Mouse (Mus musculus) midbrain, postnatal 0 days (tissue): ENCODE results near the gene E2f6. TPM values are rescaled to one million over a fixed set of nuclear protein-coding genes. Genes with fewer than 3 reads are reported as not detected.

Experiments used
- ATAC-seq: fragments of 200-750 bp; cut with Nextera tagmentation; 2 replicates; pipeline ENCODE4 v1.8.0; 2017; ENCODE audit warnings: moderate number of reproducible peaks, mild to moderate bottlenecking, moderate TSS enrichment, moderate library complexity; ENCODE audit not compliant: low FRiP score
- DNase-seq: peaks from one replicate; pipeline ENCODE4 v3.0.0-alpha.2; 2015; ENCODE audit warnings: low spot score
- H3K27ac ChIP-seq: fragments of 300-500 bp; sonication (generic); 2 replicates; pipeline ENCODE4 v1.5.1; 2014; ENCODE audit warnings: low read depth, mild to moderate bottlenecking, low read length, mixed read lengths
- H3K27me3 ChIP-seq: fragments of 300-500 bp; sonication (generic); 2 replicates; pipeline ENCODE4 v1.6.1; 2014; ENCODE audit warnings: low read length, control low read depth, mixed read lengths; ENCODE audit not compliant: insufficient read depth
- H3K36me3 ChIP-seq: fragments of 300-500 bp; sonication (generic); 2 replicates; pipeline ENCODE4 v1.6.1; 2014; ENCODE audit warnings: low read length, control low read depth, mixed read lengths; ENCODE audit not compliant: insufficient read depth
- H3K4me1 ChIP-seq: fragments of 300-500 bp; sonication (generic); 2 replicates; pipeline ENCODE4 v1.6.1; 2014; ENCODE audit warnings: mild to moderate bottlenecking, control low read depth, antibody characterized with exemption, low read length, mixed read lengths; ENCODE audit not compliant: insufficient read depth
- H3K4me2 ChIP-seq: fragments of 300-500 bp; sonication (generic); 2 replicates; pipeline ENCODE4 v1.6.1; 2014; ENCODE audit warnings: low read depth, mild to moderate bottlenecking, low read length, mixed read lengths; ENCODE audit not compliant: poor library complexity, severe bottlenecking
- H3K4me3 ChIP-seq: fragments of 300-500 bp; sonication (generic); 2 replicates; pipeline ENCODE4 v1.5.1; 2014; ENCODE audit warnings: low read depth, mild to moderate bottlenecking, low read length, moderate library complexity
- H3K9ac ChIP-seq: fragments of 300-500 bp; sonication (generic); replicated peaks from 2 replicates; pipeline ENCODE4 v1.6.1; 2014; ENCODE audit warnings: mild to moderate bottlenecking, low read length, moderate library complexity, mixed read lengths; ENCODE audit not compliant: poor library complexity, severe bottlenecking
- H3K9me3 ChIP-seq: fragments of 300-500 bp; sonication (generic); 2 replicates; pipeline ENCODE4 v1.6.1; 2016; ENCODE audit warnings: low read length, control low read depth
- CTCF ChIP-seq: IDR thresholded peaks from 2 replicates; pipeline ENCODE4 v1.5.1; 2016; ENCODE audit warnings: antibody characterized with exemption, mild to moderate bottlenecking
- WGBS: fragments of 180-500 bp; shearing (Covaris S2); extraction: QIAGEN DNeasy Blood & Tissue Kit; methylation state at CpG from one replicate; pipeline ENCODE4 v1.1.7; 2014; 5-methylcytosine and 5-hydroxymethylcytosine counted together
- polyA plus RNA-seq: library from polyadenylated mRNA; unstranded; fragments of >200 nt; fragmentation: Nextera tagmentation; extraction: Ambion mirVana; gene quantifications from 2 replicates; pipeline ENCODE4 v1.2.1, GENCODE M21; 2015
- total RNA-seq: library from RNA; depleted of rRNA; stranded (reverse); fragments of >200 nt; gene quantifications from 2 replicates; pipeline ENCODE4 v1.2.3, GENCODE M21; 2014

The E2f6 gene
- total and polyA plus RNA-seq, 2 experiments from 2014 or later = 15.8 to 19.3 TPM

- H3K9ac ChIP-seq = no peak overlapping the region
- no peak overlapping the region for H3K4me3 ChIP-seq
- H3K4me1 ChIP-seq = no peaks in the 10 kb centered on the region
- 0 out of 2 replicates have a peak overlapping the region, but pooled peaks have one; percentile 6 for H3K27ac ChIP-seq
- no peaks in the 10 kb centered on the region for H3K9me3 ChIP-seq
- H3K4me2 ChIP-seq = no peak overlapping the region
- H3K36me3 ChIP-seq = no peaks in the 10 kb centered on the region
- TF ChIP-seq CTCF = no peak
- ATAC-seq = no peak
- DNase-seq = no peak
- WGBS = 55% methylated on average over 14 of the region's 14 CpGs
- H3K27me3 ChIP-seq = no peaks in the 10 kb centered on the region
Observed at GRCm38 (mm10) chr12:16844623-16845592, 34.1 kb downstream of the E2f6 start.

GRCm38 (mm10) chr12:16847204-16847792, 36.5 kb downstream of the E2f6 start:
- H3K27me3 ChIP-seq = no peaks in the 10 kb centered on the region
- no peaks in the 10 kb centered on the region for H3K36me3 ChIP-seq
- no peak overlapping the region for H3K9ac ChIP-seq
- H3K4me3 ChIP-seq = no peak overlapping the region
- no peak overlapping the region for H3K4me2 ChIP-seq
- ATAC-seq (no peak), DNase-seq (no peak)
- no peak for TF ChIP-seq CTCF
- no peaks in the 10 kb centered on the region for H3K4me1 ChIP-seq
- no peaks in the 10 kb centered on the region for H3K9me3 ChIP-seq
- no peak overlapping the region for H3K27ac ChIP-seq
- WGBS = 92% methylated on average over 4 of the region's 4 CpGs

- no peak overlapping the region for H3K4me2 ChIP-seq
- H3K9ac ChIP-seq = no peak overlapping the region
- no peaks in the 10 kb centered on the region for H3K27me3 ChIP-seq
- no peaks in the 10 kb centered on the region for H3K4me1 ChIP-seq
- H3K27ac ChIP-seq = no peak overlapping the region
- 87% methylated on average over 2 of the region's 2 CpGs for WGBS
- TF ChIP-seq CTCF = no peak
- H3K9me3 ChIP-seq = no peaks in the 10 kb centered on the region
- no peak for DNase-seq
- no peak for ATAC-seq
- H3K36me3 ChIP-seq = no peaks in the 10 kb centered on the region
- H3K4me3 ChIP-seq = no peak overlapping the region
Observed at GRCm38 (mm10) chr12:16848501-16848900, 37.7 kb downstream of the E2f6 start.

- Histone ChIP-seq H3K27me3 (no peaks in the 10 kb centered on the region), H3K9me3 (no peaks in the 10 kb centered on the region), H3K4me2 (no peak overlapping the region), H3K4me1 (no peaks in the 10 kb centered on the region), H3K36me3 (no peaks in the 10 kb centered on the region), H3K9ac (no peak overlapping the region), H3K4me3 (no peak overlapping the region), H3K27ac (no peak overlapping the region)
- no peak for TF ChIP-seq CTCF
- 72% methylated on average over 2 of the region's 2 CpGs for WGBS
- DNase-seq (no peak), ATAC-seq (no peak)
Observed at GRCm38 (mm10) chr12:16849821-16850220, 39.1 kb downstream of the E2f6 start.

- Histone ChIP-seq H3K36me3 (no peaks in the 10 kb centered on the region), H3K27ac (no peak overlapping the region), H3K4me3 (no peak overlapping the region), H3K9me3 (no peaks in the 10 kb centered on the region), H3K4me1 (no peaks in the 10 kb centered on the region), H3K4me2 (no peak overlapping the region), H3K27me3 (no peaks in the 10 kb centered on the region), H3K9ac (no peak overlapping the region)
- DNase-seq = no peak
- 47% methylated on average over 16 of the region's 16 CpGs for WGBS
- no peak for ATAC-seq
- peak; percentile 54 for TF ChIP-seq CTCF
Observed at GRCm38 (mm10) chr12:16850431-16851375, 39.9 kb downstream of the E2f6 start.
